Mouse (Mus musculus) spleen, postnatal 14 days (tissue): ENCODE data around the gene Oas3.

Experiments used
- DNase-seq, 2 experiments: peaks; one replicate each; pipeline ENCODE4 v3.0.0; 2021 to 2022; ENCODE audit warnings: low spot score in 2 of 2

Gene Oas3

GRCm38 (mm10) chr5:120704421-120704820 lies 73.0 kb downstream of the Oas3 start:
- peak in 1 of 2 experiments; percentile 32 for DNase-seq

- DNase-seq, result no peak
Observed at GRCm38 (mm10) chr5:120703660-120704059, 73.8 kb downstream of the Oas3 start.
